Mouse (Mus musculus) lung, adult 2 months (tissue): Measurements from ENCODE around the gene Rapgef3.

Source experiments
- CTCF ChIP-seq: fragments of 200-500 bp; IDR thresholded peaks from 2 replicates; pipeline ENCODE4 v1.5.1; 2011; ENCODE audit warnings: mild to moderate bottlenecking, low read length, control low read depth; ENCODE audit not compliant: insufficient read depth
- POLR2A ChIP-seq: fragments of 200-500 bp; IDR thresholded peaks from 2 replicates; pipeline ENCODE4 v1.6.1; 2011; ENCODE audit warnings: low read depth, mild to moderate bottlenecking, control low read depth, low read length, borderline replicate concordance; ENCODE audit errors: extremely low read depth

GRCm38 (mm10) chr15:97816199-97816994, 48.6 kb upstream of the Rapgef3 start:
- TF ChIP-seq POLR2A (no peak), CTCF (0 out of 2 replicates have a peak, but pooled peaks have one; percentile 1)
